Mouse (Mus musculus) lung, adult 2 months (tissue): ENCODE measurements at regions not wholly inside any gene's neighbourhood (a gene's known extent, or its start where the extent isn't known, plus 50 kb on each side); places are given as distances from the start of the nearest gene placed in this dataset.

Experiments
- CTCF ChIP-seq: fragments of 200-500 bp; IDR thresholded peaks from 2 replicates; pipeline ENCODE4 v1.5.1; 2011; ENCODE audit warnings: mild to moderate bottlenecking, low read length, control low read depth; ENCODE audit not compliant: insufficient read depth
- POLR2A ChIP-seq: fragments of 200-500 bp; IDR thresholded peaks from 2 replicates; pipeline ENCODE4 v1.6.1; 2011; ENCODE audit warnings: low read depth, mild to moderate bottlenecking, control low read depth, low read length, borderline replicate concordance; ENCODE audit errors: extremely low read depth

DNA sequence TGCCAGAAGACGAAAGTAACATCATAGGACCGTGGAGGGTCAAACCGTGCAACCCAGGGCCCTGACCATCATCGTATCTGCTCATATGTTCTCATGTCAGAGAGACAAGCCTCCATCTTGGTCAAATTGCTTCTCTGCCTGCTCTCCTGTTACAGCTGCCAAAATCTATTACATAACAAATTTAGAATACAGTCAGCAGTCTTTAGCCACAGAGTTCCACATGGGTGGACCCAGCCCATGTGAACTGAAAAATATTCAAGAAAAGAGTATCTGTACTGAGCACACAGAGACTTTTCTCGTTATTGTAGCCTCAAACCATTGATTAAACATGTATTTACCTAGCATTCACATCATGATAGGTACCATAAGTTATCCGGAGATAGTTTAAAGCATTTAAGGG, 155.2 kb upstream of the Haao start:
- TF ChIP-seq CTCF (no peak), POLR2A (no peak)
